Mouse (Mus musculus) NIH3T3 (cell line): Measurements from ENCODE around the gene Gm21904.
"Not testable (repeated sequence)": the region's sequence is repeated elsewhere in the genome, so short reads cannot be mapped to it uniquely, and the experiment has no call there.

Experiments used
- DNase-seq: peaks from one replicate; pipeline ENCODE4 v3.0.0-alpha.2; 2012; ENCODE audit warnings: low read depth

Gene Gm21904

DNA sequence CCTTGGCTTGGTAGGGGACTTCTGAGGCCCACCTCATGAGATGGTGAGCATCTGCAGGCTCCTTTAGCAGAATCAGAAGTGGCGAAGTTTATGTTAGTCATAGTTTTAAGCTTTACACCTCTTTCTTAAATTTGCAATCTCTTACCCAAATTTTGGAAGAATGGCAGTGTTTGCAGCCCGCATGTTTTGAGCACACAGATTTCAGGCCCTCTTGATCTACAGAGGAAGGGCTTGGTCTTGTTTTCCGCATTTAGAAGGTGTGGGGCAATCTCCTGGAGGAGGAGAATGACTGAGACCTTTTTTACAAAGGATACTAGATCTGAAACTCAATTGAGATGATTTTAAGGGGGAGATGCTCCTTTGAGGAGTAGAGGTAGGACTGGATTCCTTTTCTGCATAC, at the start of gene Gm21904:
Gene Gm21904, minus strand, starts transcription at position 101 of the 400 bp plus-strand sequence.
- not testable (repeated sequence) for DNase-seq

DNA sequence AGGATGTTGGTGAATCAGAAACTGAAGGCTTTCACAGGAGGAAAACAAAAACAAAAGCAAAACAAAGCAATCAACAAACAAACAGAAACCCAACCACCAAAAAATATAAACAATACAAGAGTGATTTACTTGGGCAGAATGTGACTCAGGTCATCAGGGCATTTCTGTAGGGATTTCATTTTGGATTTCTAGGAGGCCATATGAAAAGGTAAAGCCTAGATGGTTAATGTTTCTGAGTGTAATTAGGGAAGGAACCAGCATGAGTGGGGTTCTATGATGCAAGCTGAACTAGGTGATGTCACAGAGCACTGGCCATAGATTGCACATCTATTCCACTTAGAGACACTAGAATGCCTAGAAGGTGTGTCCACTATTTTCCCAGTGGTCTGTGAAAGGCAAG, 28.4 kb upstream of the Gm21904 start, which contains the start of the genes Gm20772 and Gm20831:
Gene Gm20772, plus strand, starts transcription at position 301 of the 400 bp plus-strand sequence.
Gene Gm20831, plus strand, starts transcription at position 301 of the 400 bp plus-strand sequence.
- DNase-seq, result not testable (repeated sequence)
